Mouse (Mus musculus): ENCODE data around the gene Snf8.

Gene Snf8

GRCm38 (mm10) chr11:96073295-96073993 lies 38.8 kb downstream of the Snf8 start:
- DNase-seq (ENCODE audit: low read depth in 2 of 2, low spot score in 2 of 2): no peak

DNA sequence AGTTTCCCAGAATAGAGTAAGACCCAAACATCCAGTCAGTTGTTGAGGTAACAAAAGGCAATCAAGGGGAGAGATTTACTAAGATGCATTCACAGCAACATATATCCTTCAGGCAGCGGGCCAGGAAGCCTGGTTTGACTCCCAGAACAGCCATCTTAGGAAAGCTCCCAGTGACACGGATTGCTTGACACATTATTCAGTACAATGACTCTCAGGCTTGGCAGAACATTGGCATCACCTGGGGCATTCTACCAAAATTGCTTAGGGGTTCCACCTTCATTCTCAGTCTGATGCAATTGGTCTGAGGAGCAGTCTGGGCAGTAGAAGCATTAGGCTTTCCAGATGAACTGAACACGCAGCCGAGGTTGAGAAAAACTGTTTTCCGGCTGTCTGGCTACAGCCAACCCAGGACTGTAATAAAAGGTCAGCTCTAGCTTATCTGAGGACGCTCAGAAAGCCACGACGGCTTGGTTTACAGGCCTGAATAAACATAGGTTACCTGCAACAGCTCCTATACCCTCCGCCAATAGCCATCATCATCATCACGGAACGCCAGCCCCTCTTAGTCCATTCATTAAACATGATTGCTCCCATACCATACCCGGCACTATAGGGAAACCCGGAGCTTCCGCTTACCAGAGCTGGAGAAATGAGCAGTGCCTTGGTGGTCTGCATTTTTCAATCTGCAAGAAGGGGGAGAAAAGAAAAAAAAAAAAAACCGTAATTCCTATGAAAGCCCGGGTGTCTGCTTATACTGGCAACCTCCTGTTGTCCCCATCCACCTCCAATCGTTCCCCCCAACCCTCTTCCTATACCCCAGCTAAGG lies 39.9 kb downstream of the Snf8 start:
- DNase-seq (ENCODE audit: low read depth in 2 of 2, low spot score in 2 of 2): no peak

- DNase-seq (ENCODE audit: low read depth in 2 of 2, low spot score in 2 of 2): peak in 1 of 2 experiments; percentile 5
These were observed 40.5 kb downstream of the Snf8 start for GRCm38 (mm10) chr11:96075177-96075508.

- DNase-seq (ENCODE audit: low read depth in 2 of 2, low spot score in 2 of 2): peak; percentile 96 to 99
These were observed 41.0 kb downstream of the Snf8 start, which contains the start of gene Atp5g1 for GRCm38 (mm10) chr11:96075509-96076220. Atp5g1 (minus strand) TSS chr11:96075670.

DNA sequence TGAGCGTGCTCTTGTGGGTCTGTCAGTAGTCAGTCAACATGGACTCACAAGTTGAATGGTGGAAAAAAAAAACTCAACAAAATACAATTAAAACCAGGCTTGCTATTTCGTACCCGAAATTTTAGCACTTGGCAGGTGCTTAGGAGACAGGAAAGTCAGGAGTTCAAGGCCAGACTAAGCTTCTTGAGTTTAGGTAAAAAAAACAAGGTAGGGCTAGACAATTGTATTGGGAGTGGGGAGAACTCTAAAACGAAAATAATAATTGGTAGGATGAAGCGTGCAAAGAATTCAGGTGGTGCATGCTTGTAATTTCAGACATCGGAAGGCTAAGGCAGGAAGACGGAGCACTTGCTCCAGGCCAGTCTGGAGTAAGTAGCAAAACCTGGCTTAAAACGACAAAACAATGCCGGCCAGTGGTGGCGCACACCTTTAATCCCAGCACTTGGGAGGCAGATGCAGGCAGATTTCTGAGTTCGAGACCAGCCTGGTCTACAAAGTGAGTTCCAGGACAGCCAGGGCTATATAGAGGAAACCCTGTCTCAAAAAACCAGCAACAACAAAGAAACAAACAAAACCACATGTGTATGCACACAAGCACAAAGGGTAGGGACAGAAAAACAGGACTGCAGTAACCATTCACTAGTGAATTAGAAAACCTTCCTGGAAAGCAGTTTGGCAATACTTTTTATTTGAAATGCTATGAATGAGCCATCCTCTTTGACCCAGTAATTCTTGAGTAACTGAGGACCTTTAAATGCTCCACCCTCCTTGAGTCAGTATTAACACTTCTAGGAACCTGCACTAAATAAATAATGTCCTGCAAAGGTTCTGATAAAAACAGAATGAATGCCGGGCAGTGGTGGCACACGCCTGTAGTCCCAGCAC lies 41.8 kb downstream of the Snf8 start:
- DNase-seq (ENCODE audit: low read depth in 2 of 2, low spot score in 2 of 2): no peak

GRCm38 (mm10) chr11:96080736-96081135 lies 46.1 kb downstream of the Snf8 start:
- DNase-seq (ENCODE audit: low read depth in 2 of 2, low spot score in 2 of 2): no peak

GRCm38 (mm10) chr11:96082682-96083081 lies 48.0 kb downstream of the Snf8 start:
- no peak for DNase-seq (ENCODE audit: low read depth in 2 of 2, low spot score in 2 of 2)

GRCm38 (mm10) chr11:96087981-96088380 lies 53.3 kb downstream of the Snf8 start:
- no peak for DNase-seq (ENCODE audit: low read depth in 2 of 2, low spot score in 2 of 2)

DNA sequence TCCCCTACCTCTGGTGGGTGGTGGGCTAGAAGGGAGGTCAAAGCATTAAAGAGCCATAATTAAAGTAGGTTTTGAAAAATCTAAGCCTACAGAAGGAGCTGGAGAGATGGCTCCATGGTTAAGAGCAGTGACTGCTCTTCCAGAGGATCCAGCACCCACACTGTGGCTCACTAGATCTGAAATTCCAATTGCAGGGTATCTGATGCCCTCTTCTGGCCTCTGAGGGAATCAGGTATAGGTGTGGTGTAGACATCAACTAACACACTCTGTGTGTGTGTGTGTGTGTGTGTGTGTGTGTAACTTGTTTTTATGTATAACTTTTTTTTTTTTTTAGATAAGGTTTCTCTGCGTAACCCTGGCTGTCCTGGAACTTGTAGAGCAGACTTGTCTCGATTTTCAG lies 56.4 kb downstream of the Snf8 start:
- DNase-seq (ENCODE audit: low read depth in 2 of 2, low spot score in 2 of 2): no peak

GRCm38 (mm10) chr11:96092674-96093291 lies 58.1 kb downstream of the Snf8 start:
- DNase-seq (ENCODE audit: low read depth in 2 of 2, low spot score in 2 of 2): no peak

DNA sequence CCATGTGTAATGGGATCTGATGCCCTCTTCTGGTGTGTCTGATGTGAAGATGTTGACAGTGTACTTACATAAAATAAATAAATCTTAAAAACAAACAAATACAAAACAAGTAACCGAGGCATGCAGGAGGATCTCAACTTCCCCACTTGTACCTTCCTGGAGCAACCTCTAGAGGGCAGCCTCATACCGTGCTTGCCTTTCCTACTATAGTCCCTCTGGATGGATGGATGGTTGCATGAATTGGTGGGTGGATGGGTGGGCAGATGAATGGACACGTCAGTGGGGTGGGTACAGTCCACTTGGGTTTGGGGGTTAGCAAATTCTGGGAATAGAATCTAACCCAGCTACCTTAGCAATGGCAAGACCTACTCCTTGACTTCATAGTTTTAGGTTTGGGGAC lies 58.7 kb downstream of the Snf8 start:
- DNase-seq (ENCODE audit: low read depth in 2 of 2, low spot score in 2 of 2): peak; percentile 9 to 29
